Mouse (Mus musculus) CD4-positive, CD25-positive, alpha-beta regulatory T cell, adult 2 months (primary cell): ENCODE measurements at regions not wholly inside any gene's neighbourhood (a gene's known extent, or its start where the extent isn't known, plus 50 kb on each side); places are given as distances from the start of the nearest gene placed in this dataset.

Source experiments
- DNase-seq: peaks from one replicate; pipeline ENCODE4 v3.0.0-alpha.2; 2012; ENCODE audit warnings: low read depth, low spot score

DNA sequence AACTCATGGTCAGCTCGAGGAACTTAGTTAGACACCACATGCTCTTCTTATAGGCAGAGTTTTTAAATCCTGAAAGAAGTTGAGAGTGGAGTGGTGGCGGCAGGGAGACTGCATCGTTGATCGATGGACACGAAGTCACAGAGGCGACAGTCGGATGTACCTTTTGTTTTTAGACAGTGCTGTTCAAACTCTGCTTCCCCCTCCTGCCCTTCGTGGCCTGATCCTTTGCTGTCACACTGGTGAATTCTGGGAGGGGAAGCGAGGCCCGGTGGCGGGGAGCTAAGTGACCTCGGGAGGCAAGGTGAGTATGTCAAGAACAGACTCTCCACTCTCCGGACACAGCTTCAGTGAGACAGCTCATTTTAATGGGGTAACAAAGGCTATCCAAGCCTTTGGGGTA is 155.5 kb downstream of the Cog6 start:
- no peak for DNase-seq

DNA sequence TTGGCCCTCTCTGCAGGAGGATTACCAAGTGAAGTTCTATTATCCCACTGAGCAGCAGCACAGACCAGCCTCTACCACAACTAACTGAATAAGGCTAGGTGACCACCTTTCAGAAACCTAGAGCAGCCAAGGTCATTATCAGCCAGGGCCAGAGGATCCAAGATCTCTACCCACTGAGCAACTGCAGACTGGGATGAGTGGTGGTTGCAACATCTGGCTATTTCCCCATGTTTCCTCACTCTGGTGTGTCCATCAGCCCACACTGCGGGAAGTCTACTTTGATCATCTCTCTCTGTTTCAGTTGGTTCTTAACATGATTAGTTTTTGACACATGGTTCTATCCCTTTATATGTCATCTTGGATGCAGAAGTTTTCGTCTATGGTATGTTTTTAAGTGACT is 157.2 kb downstream of the Cog6 start:
- no peak for DNase-seq

GRCm38 (mm10) chr3:52859266-52859825 is 157.7 kb downstream of the Cog6 start:
- no peak for DNase-seq

DNA sequence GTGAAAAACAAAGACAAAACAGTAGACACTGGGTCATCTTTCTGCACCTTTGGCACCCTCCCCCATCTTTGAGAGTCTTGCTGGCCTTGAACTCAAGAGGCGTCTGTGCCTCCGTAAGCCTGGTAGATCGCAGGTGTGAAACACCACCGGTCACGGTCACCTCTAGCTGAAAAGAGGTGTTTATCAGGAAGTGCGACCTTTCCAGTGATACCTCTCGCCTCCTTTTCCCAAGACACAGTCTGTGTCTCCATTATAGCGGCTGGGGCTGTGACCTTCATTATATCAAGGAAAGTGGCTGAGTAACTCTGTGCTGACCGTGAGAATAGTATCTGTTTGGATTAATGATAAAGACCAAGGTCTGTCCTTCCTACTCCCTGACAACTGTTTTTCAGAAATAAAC is 158.8 kb downstream of the Cog6 start:
- DNase-seq: no peak

- peak; percentile 56 for DNase-seq
Observed at GRCm38 (mm10) chr3:52857076-52857475, 160.0 kb downstream of the Cog6 start.

- DNase-seq: no peak
Observed at GRCm38 (mm10) chr3:52854560-52854959, 162.5 kb downstream of the Cog6 start.

DNA sequence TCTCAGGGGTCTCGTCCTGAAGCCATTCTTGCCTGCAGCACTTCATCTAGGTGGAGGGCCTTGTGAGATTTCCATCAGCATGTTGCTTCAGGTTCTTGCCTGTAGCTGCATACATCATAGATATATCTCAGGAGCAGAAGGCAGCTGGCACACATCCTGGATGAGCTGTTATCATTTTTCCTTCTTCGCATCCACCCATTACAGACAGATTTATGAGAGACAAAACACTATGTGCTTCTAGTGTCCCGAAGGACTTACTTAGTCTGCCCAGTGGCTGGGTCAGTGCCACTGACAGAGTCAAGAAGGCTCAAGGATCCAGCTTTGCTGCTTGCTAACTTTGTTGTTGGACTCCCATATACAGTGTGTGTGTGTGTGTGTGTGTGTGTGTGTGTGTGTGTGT is 163.9 kb downstream of the Cog6 start:
- DNase-seq: no peak

- peak; percentile 34 for DNase-seq
Observed at GRCm38 (mm10) chr3:52845166-52845565, 171.9 kb downstream of the Cog6 start.

DNA sequence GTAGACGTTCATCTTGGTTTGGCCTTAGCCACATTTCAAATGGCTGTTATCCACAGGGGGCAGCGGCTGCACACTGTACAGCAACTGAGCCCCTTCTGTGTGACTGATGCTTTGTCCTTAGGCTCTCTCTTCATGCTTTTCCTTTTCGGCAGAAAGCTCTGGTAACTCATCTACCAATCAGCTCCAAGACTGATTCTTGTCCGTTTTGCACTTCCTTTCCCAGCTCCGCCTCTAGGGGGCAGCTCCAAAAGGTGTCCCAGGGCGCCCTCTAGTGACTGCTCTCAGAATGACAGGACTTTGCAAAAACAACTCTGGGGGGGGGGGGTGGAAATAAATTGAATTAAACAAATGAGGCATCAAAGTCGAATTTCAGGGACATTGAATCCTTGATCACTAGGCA is 173.0 kb downstream of the Cog6 start:
- peak; percentile 94 for DNase-seq

GRCm38 (mm10) chr3:52842866-52843425 is 174.1 kb downstream of the Cog6 start:
- peak; percentile 67 for DNase-seq

GRCm38 (mm10) chr3:52840160-52840953 is 176.7 kb downstream of the Cog6 start:
- peak; percentile 86 for DNase-seq

- no peak for DNase-seq
Observed at GRCm38 (mm10) chr3:52838020-52838419, 179.0 kb downstream of the Cog6 start.

DNA sequence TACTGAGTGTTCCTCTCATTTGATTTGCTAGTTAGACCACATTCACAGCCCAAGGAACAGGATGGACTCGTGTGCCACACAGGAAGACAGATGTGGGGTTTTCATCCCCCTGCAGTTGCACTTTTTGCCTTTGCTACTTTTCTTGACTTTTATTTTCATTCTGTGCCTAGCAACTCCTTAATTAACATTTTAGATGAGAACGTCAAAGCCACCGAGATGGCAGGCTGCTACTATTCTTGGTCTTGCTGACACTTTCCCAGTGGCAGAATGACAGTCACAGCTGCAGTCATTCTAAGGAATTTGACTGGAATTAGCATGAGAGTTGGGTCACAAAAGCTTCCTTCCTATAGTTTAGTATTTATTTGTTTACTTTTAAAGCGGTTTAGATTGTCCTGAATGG is 179.5 kb downstream of the Cog6 start:
- DNase-seq: peak; percentile 55

GRCm38 (mm10) chr3:52836780-52837179 is 180.3 kb downstream of the Cog6 start:
- DNase-seq: no peak

GRCm38 (mm10) chr3:52832421-52832820 is 184.6 kb downstream of the Cog6 start:
- DNase-seq: peak; percentile 44

DNA sequence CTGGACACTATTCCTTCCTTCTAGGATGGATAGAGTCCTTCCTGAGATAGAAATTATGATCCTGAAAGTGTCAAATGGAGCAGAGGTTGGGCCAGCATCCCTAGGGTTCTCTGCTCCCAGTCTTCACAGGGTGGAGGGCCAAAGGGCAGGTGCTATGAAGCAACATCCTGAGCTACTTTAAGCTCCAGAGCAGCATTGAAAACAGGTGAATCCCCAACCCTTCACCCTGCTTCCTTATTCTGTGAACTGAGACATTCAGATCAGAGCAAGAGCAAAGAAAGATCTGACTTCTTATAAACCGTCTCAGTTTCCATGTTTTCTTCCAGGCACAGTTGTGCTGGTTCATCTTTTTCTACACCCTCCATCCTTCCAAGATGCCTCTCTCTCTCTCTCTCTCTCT is 185.1 kb downstream of the Cog6 start:
- DNase-seq: peak; percentile 68

DNA sequence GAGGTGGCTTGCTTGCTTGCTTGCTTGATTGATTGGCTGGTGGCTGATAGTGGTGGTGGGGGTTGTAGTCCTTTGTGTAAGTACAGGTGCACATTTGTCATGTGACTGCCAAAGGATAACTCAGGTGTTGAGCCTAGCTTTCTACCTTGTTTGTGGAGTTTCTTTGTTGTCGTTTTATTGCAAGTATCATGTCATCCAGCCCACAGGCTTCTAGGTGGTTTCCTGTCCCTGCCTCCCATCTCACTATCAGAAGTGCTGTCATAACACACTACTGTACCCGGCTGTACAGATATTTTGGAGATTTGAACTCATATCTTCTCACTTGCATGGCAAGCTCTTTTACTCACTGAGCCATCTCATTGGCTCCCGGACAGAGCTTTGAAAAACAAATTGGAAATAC is 186.9 kb downstream of the Cog6 start:
- peak; percentile 62 for DNase-seq

DNA sequence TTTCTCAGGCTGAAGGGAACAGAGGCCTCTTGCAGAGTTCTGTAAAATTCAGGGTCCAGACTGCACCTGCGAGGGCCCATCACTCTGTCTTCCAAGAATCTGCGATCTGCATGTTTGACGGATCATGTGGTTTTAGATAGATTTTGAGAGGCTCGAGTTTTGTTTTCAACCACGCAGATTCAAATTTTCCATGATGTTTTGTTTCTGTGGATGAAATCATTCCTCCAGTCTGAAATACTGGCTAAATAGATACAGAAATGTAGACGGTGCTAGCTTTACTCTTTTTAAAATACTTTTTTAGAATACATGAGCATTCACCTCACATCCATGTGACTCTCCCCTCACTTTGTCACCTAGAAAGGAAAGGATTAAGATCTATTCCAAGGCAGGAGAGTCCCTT is 188.0 kb downstream of the Cog6 start:
- peak; percentile 33 for DNase-seq

- DNase-seq: peak; percentile 7
Observed at GRCm38 (mm10) chr3:52828473-52828872, 188.6 kb downstream of the Cog6 start.

- DNase-seq: no peak
Observed at GRCm38 (mm10) chr3:52822848-52823247, 194.2 kb downstream of the Cog6 start.

DNA sequence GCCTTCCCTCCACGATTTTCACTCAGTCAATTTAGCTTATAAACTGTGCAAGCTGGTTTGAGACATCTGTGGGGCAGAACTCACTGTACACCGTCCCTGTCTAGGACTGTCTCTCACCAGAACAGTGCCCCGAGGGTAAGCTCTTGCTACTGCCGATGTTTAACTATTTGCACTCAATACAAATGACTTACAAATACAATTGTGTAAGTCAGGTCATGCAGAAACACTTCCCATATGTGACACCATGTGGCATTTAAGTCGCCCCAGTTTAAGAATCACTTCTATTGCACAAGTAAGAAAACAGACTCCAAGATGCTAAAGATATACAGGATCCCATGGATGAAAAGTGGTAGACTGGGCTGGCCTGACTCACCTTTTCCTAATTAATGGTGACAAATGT is 195.6 kb downstream of the Cog6 start:
- DNase-seq: no peak

- DNase-seq: no peak
Observed at GRCm38 (mm10) chr3:52818401-52818800, 198.6 kb downstream of the Cog6 start.

- no peak for DNase-seq
Observed at GRCm38 (mm10) chr3:52817416-52817815, 199.6 kb downstream of the Cog6 start.
